Mouse (Mus musculus) adrenal gland, postnatal 25 days (tissue): ENCODE measurements around the gene Olfr1396. TPM values are rescaled to one million over a fixed set of nuclear protein-coding genes. Genes with fewer than 3 reads are reported as not detected.
"Not testable (repeated sequence)": the region's sequence is repeated elsewhere in the genome, so short reads cannot be mapped to it uniquely, and the experiment has no call there.

ENCODE experiments used
- DNase-seq: peaks from one replicate; pipeline ENCODE4 v3.0.0; 2021; ENCODE audit warnings: mixed read lengths
- total RNA-seq: library from RNA; stranded (reverse); gene quantifications from 2 replicates; pipeline ENCODE4 v1.2.3, GENCODE M21; 2021

The Olfr1396 gene
- total RNA-seq, 1 experiment from 2014 or later, result 0.58 TPM

- DNase-seq, result no peak
Observed at GRCm38 (mm10) chr11:49090551-49090950, 24.1 kb downstream of the Olfr1396 start.

- DNase-seq, result no peak
Observed at GRCm38 (mm10) chr11:49089735-49090507, 24.8 kb downstream of the Olfr1396 start.

GRCm38 (mm10) chr11:49088990-49089652 is 25.6 kb downstream of the Olfr1396 start:
- DNase-seq, result no peak

GRCm38 (mm10) chr11:49087830-49088616 is 26.7 kb downstream of the Olfr1396 start:
- DNase-seq, result no peak

- DNase-seq, result no peak
Observed at GRCm38 (mm10) chr11:49086858-49087361, 27.8 kb downstream of the Olfr1396 start.

DNA sequence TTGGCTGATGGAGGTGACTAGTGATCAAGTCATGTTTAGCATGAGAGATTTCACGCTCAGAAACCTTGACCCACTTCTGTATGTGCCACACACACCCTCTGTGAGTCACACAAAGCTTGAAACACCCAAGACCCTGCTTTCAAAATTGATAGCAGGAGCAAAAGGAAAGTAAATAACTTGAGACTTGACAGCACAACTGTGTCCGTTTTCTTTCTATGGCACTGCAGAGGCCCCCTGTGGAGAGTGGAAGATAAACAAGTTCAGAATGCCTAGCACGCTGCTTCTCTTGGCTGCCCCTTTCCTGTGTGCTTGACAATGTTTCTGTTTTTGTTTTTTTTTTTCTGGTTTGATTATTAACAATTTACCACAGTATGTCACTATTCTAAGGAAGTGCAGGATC is 29.8 kb downstream of the Olfr1396 start:
- no peak for DNase-seq

- DNase-seq, result no peak
Observed at GRCm38 (mm10) chr11:49084385-49084784, 30.3 kb downstream of the Olfr1396 start.

- no peak for DNase-seq
Observed at GRCm38 (mm10) chr11:49083808-49084207, 30.9 kb downstream of the Olfr1396 start.

DNA sequence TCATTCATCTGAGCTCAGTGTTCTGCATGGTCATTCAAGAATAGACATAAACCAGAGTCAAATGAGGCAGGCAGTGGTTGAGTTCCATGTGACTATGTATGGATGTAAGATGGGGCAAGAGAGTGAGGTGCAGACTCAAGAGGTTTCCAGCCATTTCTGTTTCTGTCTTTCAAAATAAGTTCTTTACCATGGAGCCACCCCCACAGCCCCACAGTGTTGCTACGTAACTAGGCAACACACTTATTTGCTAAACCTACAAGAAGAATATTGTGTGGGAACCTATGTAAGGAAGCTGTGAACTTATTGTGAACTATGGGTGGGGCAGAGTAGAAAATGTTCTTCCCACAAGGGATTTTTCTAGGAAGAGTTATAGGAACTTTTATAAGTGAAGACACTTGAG is 31.5 kb downstream of the Olfr1396 start:
- no peak for DNase-seq

DNA sequence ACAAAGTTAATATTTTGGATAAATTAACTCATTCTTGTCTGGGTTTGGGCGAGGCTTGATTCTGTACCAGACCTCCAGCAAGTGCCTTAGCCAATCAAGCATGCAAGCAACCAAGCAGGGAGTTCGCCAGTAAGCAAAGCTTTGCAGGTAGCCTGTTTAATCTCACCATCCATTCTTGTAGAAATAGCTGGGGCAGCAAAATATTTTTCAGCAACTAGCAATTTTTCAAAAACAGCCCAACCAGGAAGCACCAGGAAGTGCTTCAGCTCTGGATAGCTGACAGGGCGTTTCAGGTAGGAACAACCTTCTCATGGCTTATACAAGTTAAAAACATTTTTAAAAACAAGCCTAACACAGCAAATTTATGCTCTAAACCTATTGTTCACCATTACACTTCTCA is 32.8 kb downstream of the Olfr1396 start:
- no peak for DNase-seq

- no peak for DNase-seq
Observed at GRCm38 (mm10) chr11:49081356-49081755, 33.3 kb downstream of the Olfr1396 start.

- DNase-seq, result no peak
Observed at GRCm38 (mm10) chr11:49080636-49081035, 34.0 kb downstream of the Olfr1396 start.

DNA sequence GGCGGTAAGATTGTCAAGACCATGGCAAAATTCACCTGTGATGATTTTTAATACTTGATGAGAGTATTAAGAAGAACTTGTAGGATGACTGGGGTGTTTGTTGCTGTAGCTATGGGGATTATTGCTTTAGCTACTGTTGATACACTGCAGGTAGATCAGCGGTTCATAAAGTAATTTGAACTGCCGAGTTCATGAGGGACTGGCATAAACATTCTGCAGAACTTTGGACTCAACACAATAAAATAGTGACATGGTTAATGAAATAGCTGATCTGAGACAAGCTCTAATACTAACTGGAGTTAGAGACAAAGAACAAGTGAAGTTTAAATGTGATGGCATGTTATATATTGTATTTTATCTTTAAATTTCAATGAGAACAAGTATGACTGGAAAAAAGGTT is 36.0 kb downstream of the Olfr1396 start:
- no peak for DNase-seq

DNA sequence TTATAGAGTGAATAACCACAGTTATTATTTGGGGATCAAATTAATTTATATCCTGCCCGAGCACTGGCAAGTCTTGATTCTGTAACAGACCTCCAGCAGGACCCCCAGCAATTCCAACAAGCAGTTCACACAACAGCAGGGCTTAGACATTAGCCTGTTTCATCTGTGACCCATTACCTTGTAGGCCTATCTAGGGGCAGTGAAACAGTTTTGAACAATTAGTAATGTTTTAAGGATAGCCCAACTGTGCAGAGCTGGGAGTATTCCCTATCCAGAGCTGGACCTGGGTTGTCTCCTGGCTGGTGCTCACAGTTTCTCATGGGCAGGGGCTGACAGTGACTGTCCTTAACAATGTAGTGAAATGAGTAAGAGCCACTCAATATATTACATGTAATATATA is 37.7 kb downstream of the Olfr1396 start:
- DNase-seq, result no peak

- not testable (repeated sequence) for DNase-seq
Observed at GRCm38 (mm10) chr11:49076001-49076757, 38.5 kb downstream of the Olfr1396 start, which contains the start of gene Ifi47. Gene Ifi47 (plus strand): TSS chr11:49076587.

- no peak for DNase-seq
Observed at GRCm38 (mm10) chr11:49068358-49068757, 46.3 kb downstream of the Olfr1396 start.

- DNase-seq, result not testable (repeated sequence)
Observed at GRCm38 (mm10) chr11:49063713-49064469, 50.8 kb downstream of the Olfr1396 start, which contains the start of gene Tgtp2. Gene Tgtp2 (minus strand): TSS chr11:49064206.

DNA sequence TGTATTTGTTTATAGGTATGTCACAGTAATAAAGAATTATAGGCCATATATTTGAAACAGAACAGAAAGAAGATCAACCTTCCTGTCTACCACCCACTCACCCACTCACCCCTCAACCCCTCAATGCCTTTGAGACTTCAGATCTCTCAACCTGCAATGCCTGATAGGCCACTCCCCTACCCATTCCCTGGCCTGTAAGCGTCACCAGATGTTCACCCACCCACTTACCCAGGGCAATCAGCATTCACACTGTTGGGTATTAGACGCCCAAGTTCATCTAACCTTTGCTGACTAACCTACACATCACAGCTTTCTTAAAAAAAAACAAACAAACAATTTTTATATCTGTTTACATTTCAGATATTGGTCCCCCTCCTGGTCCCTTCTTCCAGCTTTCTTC is 52.8 kb downstream of the Olfr1396 start:
- DNase-seq, result not testable (repeated sequence)

- not testable (repeated sequence) for DNase-seq
Observed at GRCm38 (mm10) chr11:49060061-49060460, 54.6 kb downstream of the Olfr1396 start.
